Mouse (Mus musculus): ENCODE measurements around the gene Dlk1. TPM values are rescaled to one million over a fixed set of nuclear protein-coding genes. Genes with fewer than 3 reads are reported as not detected.

Dlk1 gene
- polyA plus RNA-seq, 1 experiment = 0.44 TPM

GRCm38 (mm10) chr12:109417476-109418201 lies 35.0 kb upstream of the Dlk1 start:
- no peak for DNase-seq
- TF ChIP-seq POLR2A (IDR thresholded peaks at IDR 0.05; ENCODE audit: borderline replicate concordance, extremely low read depth, low read depth, low read length) (no peak), CTCF (IDR thresholded peaks at IDR 0.05; ENCODE audit: insufficient read depth, low read length) (no peak)
- H3K4me3 ChIP-seq (replicated peaks; ENCODE audit: extremely low read depth, low read depth, low read length) = no peak overlapping the region
- 54% methylated on average over 14 of the region's 14 CpGs for WGBS
- H3K4me1 ChIP-seq (ENCODE audit: control insufficient read depth, insufficient read depth, low read length) = no peaks in the 10 kb centered on the region

- 55% methylated on average over 12 of the region's 12 CpGs for WGBS
- no peak overlapping the region for H3K4me3 ChIP-seq (replicated peaks; ENCODE audit: extremely low read depth, low read depth, low read length)
- no peaks in the 10 kb centered on the region for H3K4me1 ChIP-seq (ENCODE audit: control insufficient read depth, insufficient read depth, low read length)
- TF ChIP-seq CTCF (IDR thresholded peaks at IDR 0.05; ENCODE audit: insufficient read depth, low read length) (no peak), POLR2A (IDR thresholded peaks at IDR 0.05; ENCODE audit: borderline replicate concordance, extremely low read depth, low read depth, low read length) (no peak)
- DNase-seq = peak; percentile 26
Observed at GRCm38 (mm10) chr12:109420006-109420405, 32.6 kb upstream of the Dlk1 start.

GRCm38 (mm10) chr12:109423163-109423562 lies 29.5 kb upstream of the Dlk1 start:
- DNase-seq = no peak
- Histone ChIP-seq H3K4me3 (replicated peaks; ENCODE audit: extremely low read depth, low read depth, low read length) (no peak overlapping the region), H3K4me1 (ENCODE audit: control insufficient read depth, insufficient read depth, low read length) (no peaks in the 10 kb centered on the region)
- TF ChIP-seq POLR2A (IDR thresholded peaks at IDR 0.05; ENCODE audit: borderline replicate concordance, extremely low read depth, low read depth, low read length) (no peak), CTCF (IDR thresholded peaks at IDR 0.05; ENCODE audit: insufficient read depth, low read length) (no peak)
- WGBS = 40% methylated on average over 2 of the region's 2 CpGs

- no peak for DNase-seq
- TF ChIP-seq POLR2A (IDR thresholded peaks at IDR 0.05; ENCODE audit: borderline replicate concordance, extremely low read depth, low read depth, low read length) (no peak), CTCF (IDR thresholded peaks at IDR 0.05; ENCODE audit: insufficient read depth, low read length) (no peak)
- WGBS = 76% methylated on average over 4 of the region's 4 CpGs
- Histone ChIP-seq H3K4me3 (replicated peaks; ENCODE audit: extremely low read depth, low read depth, low read length) (no peak overlapping the region), H3K4me1 (ENCODE audit: control insufficient read depth, insufficient read depth, low read length) (no peaks in the 10 kb centered on the region)
Observed at GRCm38 (mm10) chr12:109423716-109424429, 28.8 kb upstream of the Dlk1 start.

GRCm38 (mm10) chr12:109424753-109425332 lies 27.8 kb upstream of the Dlk1 start:
- 22% methylated on average over 20 of the region's 20 CpGs for WGBS
- no peaks in the 10 kb centered on the region for H3K4me1 ChIP-seq (ENCODE audit: control insufficient read depth, insufficient read depth, low read length)
- H3K4me3 ChIP-seq (replicated peaks; ENCODE audit: extremely low read depth, low read depth, low read length) = no peak overlapping the region
- DNase-seq = no peak
- TF ChIP-seq CTCF (IDR thresholded peaks at IDR 0.05; ENCODE audit: insufficient read depth, low read length) = no peak
- TF ChIP-seq POLR2A (IDR thresholded peaks at IDR 0.05; ENCODE audit: borderline replicate concordance, extremely low read depth, low read depth, low read length) = no peak

- no peak for DNase-seq
- no peak for TF ChIP-seq POLR2A (IDR thresholded peaks at IDR 0.05; ENCODE audit: borderline replicate concordance, extremely low read depth, low read depth, low read length)
- no peak for TF ChIP-seq CTCF (IDR thresholded peaks at IDR 0.05; ENCODE audit: insufficient read depth, low read length)
- Histone ChIP-seq H3K4me1 (ENCODE audit: control insufficient read depth, insufficient read depth, low read length) (no peaks in the 10 kb centered on the region), H3K4me3 (replicated peaks; ENCODE audit: extremely low read depth, low read depth, low read length) (no peak overlapping the region)
- WGBS = 71% methylated on average over 12 of the region's 12 CpGs
Observed at GRCm38 (mm10) chr12:109425982-109426381, 26.6 kb upstream of the Dlk1 start.

- no peaks in the 10 kb centered on the region for H3K4me1 ChIP-seq (ENCODE audit: control insufficient read depth, insufficient read depth, low read length)
- no peak overlapping the region for H3K4me3 ChIP-seq (replicated peaks; ENCODE audit: extremely low read depth, low read depth, low read length)
- no peak for DNase-seq
- 73% methylated on average over 6 of the region's 6 CpGs for WGBS
- TF ChIP-seq POLR2A (IDR thresholded peaks at IDR 0.05; ENCODE audit: borderline replicate concordance, extremely low read depth, low read depth, low read length) = no peak
- no peak for TF ChIP-seq CTCF (IDR thresholded peaks at IDR 0.05; ENCODE audit: insufficient read depth, low read length)
Observed at GRCm38 (mm10) chr12:109432475-109433130, 20.0 kb upstream of the Dlk1 start.

GRCm38 (mm10) chr12:109436367-109436807 lies 16.2 kb upstream of the Dlk1 start:
- 15% methylated on average over 10 of the region's 10 CpGs for WGBS
- Histone ChIP-seq H3K4me3 (replicated peaks; ENCODE audit: extremely low read depth, low read depth, low read length) (no peak overlapping the region), H3K4me1 (ENCODE audit: control insufficient read depth, insufficient read depth, low read length) (no peaks in the 10 kb centered on the region)
- no peak for DNase-seq
- TF ChIP-seq CTCF (IDR thresholded peaks at IDR 0.05; ENCODE audit: insufficient read depth, low read length) = peak; percentile 16; the same call in 1 of the 2 replicates
- no peak for TF ChIP-seq POLR2A (IDR thresholded peaks at IDR 0.05; ENCODE audit: borderline replicate concordance, extremely low read depth, low read depth, low read length)

GRCm38 (mm10) chr12:109436852-109437251 lies 15.8 kb upstream of the Dlk1 start:
- 61% methylated on average over 12 of the region's 12 CpGs for WGBS
- Histone ChIP-seq H3K4me3 (replicated peaks; ENCODE audit: extremely low read depth, low read depth, low read length) (no peak overlapping the region), H3K4me1 (ENCODE audit: control insufficient read depth, insufficient read depth, low read length) (no peaks in the 10 kb centered on the region)
- TF ChIP-seq POLR2A (IDR thresholded peaks at IDR 0.05; ENCODE audit: borderline replicate concordance, extremely low read depth, low read depth, low read length) = no peak
- no peak for TF ChIP-seq CTCF (IDR thresholded peaks at IDR 0.05; ENCODE audit: insufficient read depth, low read length)
- no peak for DNase-seq
